In genomic region chr6:127945725-127946124, GRCm38 (mm10) we compare ENCODE assay signal across 8 mouse cellular contexts. TPM values are rescaled to one million over a fixed set of nuclear protein-coding genes. Genes with fewer than 3 reads are reported as not detected.
DNase-seq lines count a peak whose midpoint lies in the region; ATAC-seq lines count a peak whose summit lies in the region.

No protein-coding gene starts in this region.

- no peaks in the 10 kb centered on the region for H3K9me3 ChIP-seq in forebrain, embryonic 13.5 days (replicated peaks)
- no peaks in the 10 kb centered on the region for H3K9me3 ChIP-seq in hindbrain, embryonic 10.5 days
- no peaks in the 10 kb centered on the region for H3K9me3 ChIP-seq in lung, embryonic 16.5 days (ENCODE audit: control insufficient read depth, low read length)

- H3K9ac ChIP-seq in forebrain, embryonic 13.5 days, result no peak overlapping the region
- H3K9ac ChIP-seq in lung, embryonic 16.5 days (ENCODE audit: low read length), result no peak overlapping the region

- H3K36me3 ChIP-seq in forebrain, embryonic 13.5 days (ENCODE audit: poor library complexity, severe bottlenecking), result peaks cover 21% of the 10 kb centered on the region
- H3K36me3 ChIP-seq in hindbrain, embryonic 10.5 days, result no peaks in the 10 kb centered on the region
- 0 out of 2 replicates have a peak, but pooled peaks cover 3% of the 10 kb centered on the region for H3K36me3 ChIP-seq in lung, embryonic 16.5 days (ENCODE audit: control insufficient read depth, insufficient read depth, low read length)

- no peaks in the 10 kb centered on the region for H3K27me3 ChIP-seq in forebrain, embryonic 13.5 days
- no peaks in the 10 kb centered on the region for H3K27me3 ChIP-seq in hindbrain, embryonic 10.5 days (ENCODE audit: insufficient read depth, poor library complexity, severe bottlenecking)
- H3K27me3 ChIP-seq in lung, embryonic 16.5 days (ENCODE audit: control insufficient read depth, insufficient read depth, low read depth, low read length), result no peaks in the 10 kb centered on the region

- whole genome bisulfite sequencing in forebrain, embryonic 13.5 days, result 60% methylated on average over 9 of the region's 9 CpGs
- 59% methylated on average over 9 of the region's 9 CpGs for WGBS in hindbrain, embryonic 10.5 days
- 52% methylated on average over 9 of the region's 9 CpGs for WGBS in lung, embryonic 16.5 days

- H3K4me1 ChIP-seq in forebrain, embryonic 13.5 days, result no peaks in the 10 kb centered on the region
- H3K4me1 ChIP-seq in hindbrain, embryonic 10.5 days (replicated peaks), result peaks cover 5% of the 10 kb centered on the region; the same call in 1 of the 2 replicates
- no peaks in the 10 kb centered on the region for H3K4me1 ChIP-seq in lung, embryonic 16.5 days (replicated peaks; ENCODE audit: control insufficient read depth, insufficient read depth, low read length)

- H3K4me3 ChIP-seq in forebrain, embryonic 13.5 days, result no peak overlapping the region
- H3K4me3 ChIP-seq in hindbrain, embryonic 10.5 days, result no peak overlapping the region
- no peak overlapping the region for H3K4me3 ChIP-seq in lung, embryonic 16.5 days (ENCODE audit: low read length)

- ATAC-seq in forebrain, embryonic 13.5 days, result peak; percentile 86
- peak; percentile 79 for ATAC-seq in lung, embryonic 16.5 days (ENCODE audit: low read depth)

- no peak overlapping the region for H3K27ac ChIP-seq in forebrain, embryonic 13.5 days
- H3K27ac ChIP-seq in hindbrain, embryonic 10.5 days, result no peak overlapping the region
- no peak overlapping the region for H3K27ac ChIP-seq in lung, embryonic 16.5 days (ENCODE audit: low read length)

- DNase-seq in R1 (ENCODE audit: low read depth, low spot score), result peak; percentile 79
- peak; percentile 65 for DNase-seq in cerebellum, adult 11-12 months
- DNase-seq in hindbrain, embryonic 10.5 days (ENCODE audit: low spot score), result peak; percentile 81
- peak; percentile 70 to 86 for DNase-seq in layer of hippocampus, adult 18-20 months (ENCODE audit: low spot score in 2 of 2)
- DNase-seq in retina, embryonic 14.5 days (ENCODE audit: low spot score), result peak; percentile 93
- DNase-seq in urinary bladder, postnatal 4 days (ENCODE audit: low spot score in 2 of 2), result peak; percentile 55 to 74

- H3K4me2 ChIP-seq in forebrain, embryonic 13.5 days, result no peak overlapping the region
- H3K4me2 ChIP-seq in lung, embryonic 16.5 days (ENCODE audit: low read depth, low read length), result no peak overlapping the region

RNA-seq across cellular contexts. Expression of gene Tspan11, which starts 58.3 kb away (rescaled TPM):
- 10.6 and 14.7 TPM in 2 replicates for polyA plus RNA-seq in forebrain, embryonic 13.5 days (2015; fragmentation: Nextera tagmentation; extraction: Ambion mirVana)
- polyA plus RNA-seq in hindbrain, embryonic 10.5 days (2016; fragmentation: Nextera tagmentation; extraction: Ambion mirVana), result 6.8 and 15.4 TPM in 2 replicates
- total RNA-seq in layer of hippocampus, adult 18-20 months (2021), result 1 to 10 TPM; 1.3 to 1.5 TPM
- polyA plus RNA-seq in lung, embryonic 16.5 days (2015; fragmentation: Nextera tagmentation; extraction: Ambion mirVana), result 22.0 and 23.8 TPM in 2 replicates
